Mouse (Mus musculus): ENCODE results near the gene Sgcd. TPM values are rescaled to one million over a fixed set of nuclear protein-coding genes. Genes with fewer than 3 reads are reported as not detected.

Sgcd gene
- total RNA-seq (2021) = 10 to 100 TPM in 1 of 2 experiments, 1 to 10 TPM in 1; 8.6 to 23.3 TPM
- long read RNA-seq, experiment 1, partial matches to known transcripts = 0 of 3 reads
- long read RNA-seq, experiment 1, other reads (novel, unspliced or antisense) = 0 of 3 reads
- long read RNA-seq, experiment 2, partial matches to known transcripts = 1 of 7 reads
- long read RNA-seq, experiment 2, other reads (novel, unspliced or antisense) = 5 of 7 reads

- DNase-seq (ENCODE audit: low spot score in 2 of 2) = peak; percentile 22 to 24
Measured at GRCm38 (mm10) chr11:47988697-47989533, at the start of gene Sgcd. Gene Sgcd (minus strand): TSS chr11:47988969.

- DNase-seq (ENCODE audit: low spot score in 2 of 2) = no peak
Measured at GRCm38 (mm10) chr11:48038051-48038450, 49.3 kb upstream of the Sgcd start.

- DNase-seq (ENCODE audit: low spot score in 2 of 2) = no peak
Measured at GRCm38 (mm10) chr11:48012836-48013235, 24.1 kb upstream of the Sgcd start.

- peak in 1 of 2 experiments; percentile 5 for DNase-seq (ENCODE audit: low spot score in 2 of 2)
Measured at GRCm38 (mm10) chr11:47988333-47988696, 454 bp downstream of the Sgcd start.

- no peak for DNase-seq (ENCODE audit: low spot score in 2 of 2)
Measured at GRCm38 (mm10) chr11:47987893-47988267, 889 bp downstream of the Sgcd start.

GRCm38 (mm10) chr11:47987251-47987892, 1.4 kb downstream of the Sgcd start:
- DNase-seq (ENCODE audit: low spot score in 2 of 2) = no peak

- no peak for DNase-seq (ENCODE audit: low spot score in 2 of 2)
Measured at GRCm38 (mm10) chr11:47982152-47982551, 6.6 kb downstream of the Sgcd start.

- DNase-seq (ENCODE audit: low spot score in 2 of 2) = no peak
Measured at GRCm38 (mm10) chr11:47981108-47981507, 7.7 kb downstream of the Sgcd start.

- DNase-seq (ENCODE audit: low spot score in 2 of 2) = no peak
Measured at GRCm38 (mm10) chr11:47953291-47953690, 35.5 kb downstream of the Sgcd start.

GRCm38 (mm10) chr11:47952366-47952765, 36.4 kb downstream of the Sgcd start:
- no peak for DNase-seq (ENCODE audit: low spot score in 2 of 2)

- no peak for DNase-seq (ENCODE audit: low spot score in 2 of 2)
Measured at GRCm38 (mm10) chr11:47939795-47940194, 49.0 kb downstream of the Sgcd start.

GRCm38 (mm10) chr11:47917616-47918015, 71.2 kb downstream of the Sgcd start:
- DNase-seq (ENCODE audit: low spot score in 2 of 2) = no peak

- DNase-seq (ENCODE audit: low spot score in 2 of 2) = no peak
Measured at GRCm38 (mm10) chr11:47891617-47892172, 97.1 kb downstream of the Sgcd start.

GRCm38 (mm10) chr11:47890315-47890714, 98.5 kb downstream of the Sgcd start:
- no peak for DNase-seq (ENCODE audit: low spot score in 2 of 2)

GRCm38 (mm10) chr11:47885310-47885709, 103.5 kb downstream of the Sgcd start:
- DNase-seq (ENCODE audit: low spot score in 2 of 2) = no peak

GRCm38 (mm10) chr11:47883545-47883944, 105.2 kb downstream of the Sgcd start:
- DNase-seq (ENCODE audit: low spot score in 2 of 2) = no peak

- DNase-seq (ENCODE audit: low spot score in 2 of 2) = no peak
Measured at GRCm38 (mm10) chr11:47876633-47877170, 112.1 kb downstream of the Sgcd start.

- DNase-seq (ENCODE audit: low spot score in 2 of 2) = no peak
Measured at GRCm38 (mm10) chr11:47845894-47846293, 142.9 kb downstream of the Sgcd start.

GRCm38 (mm10) chr11:47833283-47833682, 155.5 kb downstream of the Sgcd start:
- no peak for DNase-seq (ENCODE audit: low spot score in 2 of 2)

- DNase-seq (ENCODE audit: low spot score in 2 of 2) = no peak
Measured at GRCm38 (mm10) chr11:47810307-47810706, 178.5 kb downstream of the Sgcd start.

- no peak for DNase-seq (ENCODE audit: low spot score in 2 of 2)
Measured at GRCm38 (mm10) chr11:47804101-47804715, 184.6 kb downstream of the Sgcd start.

All from adrenal gland, adult 18-20 months (tissue).